Mouse (Mus musculus): ENCODE results near the gene Hoxa10. TPM values are rescaled to one million over a fixed set of nuclear protein-coding genes. Genes with fewer than 3 reads are reported as not detected.

Hoxa10 gene
- polyA plus RNA-seq, 1 experiment from 2014 or later = not detected

DNA sequence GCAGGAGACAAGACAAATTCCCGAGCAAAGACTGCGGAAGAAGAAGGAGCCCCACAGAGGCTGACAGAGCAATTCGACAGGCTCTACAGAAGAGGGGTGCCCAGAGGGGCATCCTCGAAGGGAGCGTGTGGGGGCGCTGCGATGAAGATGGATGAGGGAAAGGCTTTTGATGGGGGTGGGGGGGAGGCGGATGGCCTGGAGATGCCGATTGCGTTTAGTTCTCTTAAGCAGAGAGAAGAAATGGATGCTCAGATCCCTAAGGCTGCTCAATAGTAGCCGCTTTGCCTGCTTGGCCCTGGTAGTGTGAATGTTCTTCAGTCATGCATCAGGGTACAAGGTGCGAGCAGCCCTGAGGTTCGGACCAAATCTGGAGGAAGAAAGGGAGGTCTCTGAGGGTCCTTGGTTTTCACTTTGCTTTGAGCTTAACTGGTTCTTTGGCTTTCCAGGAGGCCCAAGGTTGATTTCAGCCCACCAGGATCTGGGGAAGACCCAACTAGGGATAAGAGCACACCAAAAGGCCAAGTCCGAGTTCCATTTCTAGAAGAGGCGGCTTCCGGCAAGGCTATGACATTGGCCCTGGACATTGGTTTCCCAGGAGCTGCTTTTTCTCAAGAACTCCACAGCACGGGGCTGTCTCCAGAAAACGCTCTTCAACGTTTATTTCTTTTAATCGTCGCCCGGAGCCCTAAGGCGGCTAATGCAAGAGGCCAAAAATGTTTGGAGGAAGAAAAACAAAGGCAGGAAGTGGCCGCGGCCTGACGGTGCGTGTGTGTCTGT, 8.2 kb upstream of the Hoxa10 start:
- H3K9me3 ChIP-seq (ENCODE audit: low read length) = no peaks in the 10 kb centered on the region
- WGBS (ENCODE audit: insufficient replicate concordance) = 3% methylated on average over 26 of the region's 27 CpGs
- no peak overlapping the region for H3K4me3 ChIP-seq (ENCODE audit: low read depth, low read length)
- peaks cover 99% of the 10 kb centered on the region for H3K27me3 ChIP-seq (ENCODE audit: insufficient read depth, low read length)
- TF ChIP-seq EP300 (IDR thresholded peaks at IDR 0.05; ENCODE audit: low read depth) (no peak), CTCF (IDR thresholded peaks at IDR 0.05; ENCODE audit: low read depth) (no peak)
- H3K27ac ChIP-seq (ENCODE audit: low read depth) = no peak overlapping the region
- no peak overlapping the region for H3K9ac ChIP-seq (replicated peaks)
- DNase-seq = no peak
- peaks cover 8% of the 10 kb centered on the region; the same call in 1 of the 2 replicates for H3K4me1 ChIP-seq (ENCODE audit: insufficient read depth)
- ATAC-seq = no peak
- H3K4me2 ChIP-seq (ENCODE audit: low read depth, low read length) = no peak overlapping the region
- no peaks in the 10 kb centered on the region for H3K36me3 ChIP-seq (replicated peaks; ENCODE audit: insufficient read depth, low read length)

DNA sequence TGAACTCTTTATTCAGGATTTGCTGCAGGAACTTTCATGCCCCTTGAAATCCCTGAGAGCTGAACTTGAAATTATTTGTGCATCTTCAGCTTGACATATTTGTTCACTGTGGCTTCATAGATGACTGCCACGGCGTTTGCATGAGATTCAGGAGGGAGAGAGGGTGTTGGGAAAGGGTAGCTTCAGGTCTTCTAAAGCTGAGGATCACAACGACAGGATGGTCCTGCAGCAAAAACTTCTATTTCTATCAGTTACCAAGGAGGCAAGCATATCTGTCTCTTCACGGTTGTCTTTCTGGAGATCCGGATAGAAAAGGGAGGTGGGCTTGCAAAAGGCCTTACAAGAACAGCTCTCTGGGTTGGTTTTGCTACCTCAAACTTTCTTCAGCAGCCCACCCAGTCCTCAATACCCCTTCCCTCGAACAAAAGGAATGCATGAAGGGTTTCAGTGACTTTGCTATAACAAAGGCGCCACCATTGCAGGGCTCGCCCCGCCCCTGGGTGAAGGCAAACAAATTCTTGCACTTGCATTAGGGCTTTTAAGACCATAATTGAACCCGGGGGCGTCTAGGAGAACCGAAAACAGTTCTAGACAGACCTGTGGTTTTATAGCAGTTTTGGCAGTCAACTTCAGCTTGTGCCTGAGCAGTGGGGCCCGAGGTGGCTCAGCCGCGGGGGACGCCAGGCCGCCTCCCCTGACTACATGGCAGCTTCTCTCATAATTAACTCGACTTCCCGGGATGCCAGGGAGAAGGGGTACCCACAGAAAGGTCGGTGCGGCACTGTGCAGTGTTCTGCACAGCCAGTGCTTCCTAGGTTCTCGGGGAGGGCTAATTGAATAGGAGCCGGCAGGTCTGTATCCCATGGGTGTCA, 7.3 kb upstream of the Hoxa10 start:
- ATAC-seq = no peak
- H3K27ac ChIP-seq (ENCODE audit: low read depth) = no peak overlapping the region
- peaks cover 99% of the 10 kb centered on the region for H3K27me3 ChIP-seq (ENCODE audit: insufficient read depth, low read length)
- H3K4me3 ChIP-seq (ENCODE audit: low read depth, low read length) = no peak overlapping the region
- DNase-seq = no peak
- no peak overlapping the region for H3K9ac ChIP-seq (replicated peaks)
- TF ChIP-seq CTCF (IDR thresholded peaks at IDR 0.05; ENCODE audit: low read depth) = no peak
- TF ChIP-seq EP300 (IDR thresholded peaks at IDR 0.05; ENCODE audit: low read depth) = no peak
- H3K9me3 ChIP-seq (ENCODE audit: low read length) = no peaks in the 10 kb centered on the region
- H3K4me2 ChIP-seq (ENCODE audit: low read depth, low read length) = no peak overlapping the region
- peaks cover 8% of the 10 kb centered on the region; the same call in 1 of the 2 replicates for H3K4me1 ChIP-seq (ENCODE audit: insufficient read depth)
- no peaks in the 10 kb centered on the region for H3K36me3 ChIP-seq (replicated peaks; ENCODE audit: insufficient read depth, low read length)
- WGBS (ENCODE audit: insufficient replicate concordance) = 2% methylated on average over 23 of the region's 23 CpGs

DNA sequence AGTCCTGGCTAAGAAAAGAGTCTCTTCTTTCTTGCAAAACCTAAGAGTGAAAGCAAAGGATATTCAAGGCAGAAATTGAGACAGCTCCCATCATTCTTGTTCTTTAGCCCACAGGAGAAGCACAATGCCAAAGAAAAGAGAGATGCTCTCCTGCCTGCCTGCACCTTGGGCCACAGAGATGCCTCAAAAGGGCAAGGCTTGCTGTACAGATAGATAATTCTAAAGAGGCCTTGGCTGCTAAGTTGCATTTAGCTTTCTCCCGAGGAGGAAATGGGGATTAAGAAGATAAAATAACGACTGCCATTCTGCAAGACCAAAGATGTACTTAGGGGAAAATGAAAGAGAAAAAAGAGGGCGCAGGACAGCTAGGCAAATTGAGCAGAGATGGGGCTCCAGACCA, 6.3 kb upstream of the Hoxa10 start:
- Histone ChIP-seq H3K4me3 (ENCODE audit: low read depth, low read length) (no peak overlapping the region), H3K9ac (replicated peaks) (no peak overlapping the region), H3K36me3 (replicated peaks; ENCODE audit: insufficient read depth, low read length) (no peaks in the 10 kb centered on the region), H3K27ac (ENCODE audit: low read depth) (no peak overlapping the region), H3K4me1 (ENCODE audit: insufficient read depth) (peaks cover 8% of the 10 kb centered on the region; the same call in 1 of the 2 replicates), H3K9me3 (ENCODE audit: low read length) (no peaks in the 10 kb centered on the region), H3K4me2 (ENCODE audit: low read depth, low read length) (no peak overlapping the region), H3K27me3 (ENCODE audit: insufficient read depth, low read length) (peaks cover 99% of the 10 kb centered on the region)
- TF ChIP-seq EP300 (IDR thresholded peaks at IDR 0.05; ENCODE audit: low read depth) (no peak), CTCF (IDR thresholded peaks at IDR 0.05; ENCODE audit: low read depth) (no peak)
- DNase-seq = no peak
- no peak for ATAC-seq
- 3% methylated on average over 3 of the region's 3 CpGs for WGBS (ENCODE audit: insufficient replicate concordance)

DNA sequence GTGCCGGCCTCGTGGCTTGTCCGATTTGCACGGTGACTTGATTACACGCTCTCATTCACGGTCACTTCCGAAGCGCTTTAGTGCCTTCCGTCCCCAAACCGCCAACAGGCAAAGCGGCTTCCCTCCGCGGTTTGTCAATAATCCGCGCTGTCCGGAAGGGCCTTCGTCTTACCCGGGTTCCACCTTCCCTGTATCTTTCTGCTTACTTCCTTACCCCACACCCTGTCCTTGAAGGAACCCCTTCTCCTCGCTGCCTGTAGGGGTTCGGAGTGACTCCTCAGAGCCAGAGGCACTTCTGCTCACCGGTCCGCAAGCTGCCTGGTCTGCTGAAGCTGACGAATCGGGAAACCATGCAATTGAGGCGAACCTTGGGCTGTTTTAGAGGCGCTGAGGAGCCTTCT, 5.7 kb upstream of the Hoxa10 start:
- H3K9me3 ChIP-seq (ENCODE audit: low read length) = no peaks in the 10 kb centered on the region
- no peak overlapping the region for H3K4me2 ChIP-seq (ENCODE audit: low read depth, low read length)
- ATAC-seq = no peak
- DNase-seq = no peak
- peaks cover 99% of the 10 kb centered on the region for H3K27me3 ChIP-seq (ENCODE audit: insufficient read depth, low read length)
- no peaks in the 10 kb centered on the region for H3K36me3 ChIP-seq (replicated peaks; ENCODE audit: insufficient read depth, low read length)
- no peak overlapping the region for H3K4me3 ChIP-seq (ENCODE audit: low read depth, low read length)
- TF ChIP-seq CTCF (IDR thresholded peaks at IDR 0.05; ENCODE audit: low read depth) (no peak), EP300 (IDR thresholded peaks at IDR 0.05; ENCODE audit: low read depth) (no peak)
- no peak overlapping the region for H3K27ac ChIP-seq (ENCODE audit: low read depth)
- H3K9ac ChIP-seq (replicated peaks) = no peak overlapping the region
- peaks cover 8% of the 10 kb centered on the region; the same call in 1 of the 2 replicates for H3K4me1 ChIP-seq (ENCODE audit: insufficient read depth)
- 1% methylated on average over 26 of the region's 26 CpGs for WGBS (ENCODE audit: insufficient replicate concordance)

DNA sequence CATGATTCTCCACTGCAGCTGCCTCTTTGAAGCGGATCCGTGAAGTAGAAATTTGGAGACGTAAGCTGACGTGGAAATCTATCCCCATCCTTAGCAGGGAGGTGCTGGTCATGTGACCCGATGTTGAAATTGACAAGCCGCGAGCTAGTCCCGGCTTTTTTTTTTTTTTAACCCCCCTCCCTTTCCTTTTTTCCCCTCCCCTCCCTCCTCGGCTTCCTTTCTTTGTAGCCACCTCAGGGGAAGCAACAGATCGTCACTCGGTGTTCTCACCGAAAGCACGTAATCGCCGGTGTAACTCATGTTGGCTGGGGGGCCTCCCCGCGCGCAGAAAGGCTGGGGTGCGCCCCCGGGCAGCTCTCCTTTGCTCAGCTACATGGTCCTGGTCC, 5.1 kb upstream of the Hoxa10 start, which contains the start of gene Hoxa11:
TSS of gene Hoxa11 (minus strand) at position 54 of the 386 bp plus-strand sequence.
- no peaks in the 10 kb centered on the region for H3K36me3 ChIP-seq (replicated peaks; ENCODE audit: insufficient read depth, low read length)
- no peak for TF ChIP-seq EP300 (IDR thresholded peaks at IDR 0.05; ENCODE audit: low read depth)
- TF ChIP-seq CTCF (IDR thresholded peaks at IDR 0.05; ENCODE audit: low read depth) = no peak
- H3K4me1 ChIP-seq (ENCODE audit: insufficient read depth) = peaks cover 8% of the 10 kb centered on the region; the same call in 1 of the 2 replicates
- no peak within 1 kb of the TSS for H3K9ac ChIP-seq (replicated peaks)
- 5% methylated on average over 20 of the region's 20 CpGs for WGBS (ENCODE audit: insufficient replicate concordance)
- no peaks in the 10 kb centered on the region for H3K9me3 ChIP-seq (ENCODE audit: low read length)
- peaks cover 99% of the 10 kb centered on the region for H3K27me3 ChIP-seq (ENCODE audit: insufficient read depth, low read length)
- H3K4me2 ChIP-seq (ENCODE audit: low read depth, low read length) = no peak within 1 kb of the TSS
- H3K4me3 ChIP-seq (ENCODE audit: low read depth, low read length) = peak within 1 kb of the TSS; percentile 22
- ATAC-seq (no peak), DNase-seq (no peak)
- H3K27ac ChIP-seq (ENCODE audit: low read depth) = no peak within 1 kb of the TSS

All from liver, postnatal 0 days (tissue).